Mouse (Mus musculus) C2C12 (cell line): Measurements from ENCODE around the gene Nfs1. TPM values are rescaled to one million over a fixed set of nuclear protein-coding genes. Genes with fewer than 3 reads are reported as not detected.
A peak's percentile ranks its signal among the peaks of the same experiment; 100 is the strongest.
"Not testable (repeated sequence)": the region's sequence is repeated elsewhere in the genome, so short reads cannot be mapped to it uniquely, and the experiment has no call there.

Experiments used
- H3K27me3 ChIP-seq: one replicate; pipeline ENCODE4 v1.6.1; 2011; ENCODE audit not compliant: control insufficient read depth, insufficient read depth, insufficient read length
- H3K36me3 ChIP-seq: one replicate; pipeline ENCODE4 v1.6.1; 2011; ENCODE audit not compliant: control insufficient read depth, insufficient read depth
- H3K4me3 ChIP-seq: one replicate; pipeline ENCODE4 v1.5.1; 2011; ENCODE audit warnings: mild to moderate bottlenecking, control low read depth; ENCODE audit not compliant: poor library complexity, insufficient read depth, severe bottlenecking
- H3K79me2 ChIP-seq: one replicate; pipeline ENCODE4 v1.6.1; 2011; ENCODE audit not compliant: control insufficient read depth, insufficient read depth
- H3K79me3 ChIP-seq: one replicate; pipeline ENCODE4 v1.6.1; 2011; ENCODE audit warnings: low read depth, control low read depth
- H3ac ChIP-seq: one replicate; pipeline ENCODE3; 2011; ENCODE audit warnings: low read depth; ENCODE audit not compliant: control insufficient read depth, insufficient read length
- CEBPB ChIP-seq: IDR thresholded peaks from one replicate; pipeline ENCODE4 v1.6.1; 2011; ENCODE audit warnings: low read depth, mild to moderate bottlenecking, control low read depth, moderate library complexity
- CTCF ChIP-seq: IDR thresholded peaks from one replicate; pipeline ENCODE4 v1.5.1; 2011; ENCODE audit not compliant: control insufficient read depth, insufficient read depth, insufficient read length
- FOSL1 ChIP-seq: IDR thresholded peaks from one replicate; pipeline ENCODE4 v1.8.0; 2011; ENCODE audit warnings: mild to moderate bottlenecking, low read length; ENCODE audit not compliant: poor library complexity, insufficient read depth, severe bottlenecking
- MAX ChIP-seq: IDR thresholded peaks from one replicate; pipeline ENCODE4 v1.6.1; 2011; ENCODE audit warnings: mild to moderate bottlenecking, control low read depth
- MYOD1 ChIP-seq: IDR thresholded peaks from one replicate; pipeline ENCODE4 v1.6.1; 2011; ENCODE audit warnings: low read depth; ENCODE audit not compliant: control insufficient read depth, insufficient read length
- MYOG ChIP-seq: IDR thresholded peaks from one replicate; pipeline ENCODE4 v1.6.1; 2011; ENCODE audit not compliant: control insufficient read depth, insufficient read length; ENCODE audit errors: extremely low read depth
- USF1 ChIP-seq: IDR thresholded peaks from one replicate; pipeline ENCODE4 v1.6.1; 2011; ENCODE audit warnings: low read depth, mild to moderate bottlenecking, control low read depth, moderate library complexity
- long read RNA-seq, 2 experiments: library from polyadenylated mRNA; unstranded; transcript quantifications; one replicate each; pipeline ENCODE4 v2.0.0; 2019 to 2020
- polyA plus RNA-seq: library from polyadenylated mRNA; unstranded; fragments of >200 nt; fragmentation: generic; extraction: Trizol; gene quantifications from one replicate; pipeline ENCODE4 v1.2.1, GENCODE M21; 2012; ENCODE audit warnings: missing spikeins

Nfs1 gene
- 33.7 TPM for polyA plus RNA-seq
- long read RNA-seq, experiment 1, transcript Nfs1-201 (13 exons, 2,051 nt): major isoform, 47 of 61 reads
- long read RNA-seq, experiment 1, transcript Nfs1-202 (3 exons, 709 nt): minor isoform, 5 of 61 reads
- long read RNA-seq, experiment 1, partial matches to known transcripts: 6 of 61 reads
- long read RNA-seq, experiment 1, other reads (novel, unspliced or antisense): 3 of 61 reads
- long read RNA-seq, experiment 2, transcript Nfs1-201 (13 exons, 2,051 nt): major isoform, 293 of 315 reads
- long read RNA-seq, experiment 2, partial matches to known transcripts: 5 of 315 reads
- long read RNA-seq, experiment 2, other reads (novel, unspliced or antisense): 16 of 315 reads

- Histone ChIP-seq H3K27me3 (no peaks in the 10 kb centered on the region), H3K79me2 (peaks cover 47% of the 10 kb centered on the region), H3K36me3 (peaks cover 48% of the 10 kb centered on the region), H3ac (peak within 1 kb of the TSS; percentile 87), H3K79me3 (peaks cover 7% of the 10 kb centered on the region), H3K4me3 (peak within 1 kb of the TSS; percentile 73)
- no peak for TF ChIP-seq FOSL1
- TF ChIP-seq MYOD1: peak; percentile 5
- TF ChIP-seq CTCF: peak; percentile 61
- TF ChIP-seq MAX: peak; percentile 89
- no peak for TF ChIP-seq CEBPB
- no peak for TF ChIP-seq MYOG
Observed at GRCm38 (mm10) chr2:156143953-156144724, at the start of gene Nfs1, which contains the start of gene Romo1. TSS of gene Nfs1 (minus strand) at chr2:156144186. TSS of gene Romo1 (plus strand) at chr2:156144039.

GRCm38 (mm10) chr2:156193066-156193862 is 49.3 kb upstream of the Nfs1 start:
- TF ChIP-seq FOSL1 (no peak), MAX (no peak), CTCF (no peak), USF1 (no peak), MYOG (no peak)

GRCm38 (mm10) chr2:156192068-156192467 is 48.1 kb upstream of the Nfs1 start:
- Histone ChIP-seq H3K4me3 (no peak overlapping the region), H3ac (no peak overlapping the region), H3K79me3 (peaks cover 1% of the 10 kb centered on the region), H3K36me3 (no peaks in the 10 kb centered on the region), H3K79me2 (peaks cover 2% of the 10 kb centered on the region), H3K27me3 (no peaks in the 10 kb centered on the region)
- peak; percentile 99 for TF ChIP-seq MYOD1
- no peak for TF ChIP-seq MAX
- no peak for TF ChIP-seq CTCF
- TF ChIP-seq CEBPB: no peak
- no peak for TF ChIP-seq USF1
- TF ChIP-seq MYOG: no peak

More at GRCm38 (mm10) chr2:156193066-156193862, 49.3 kb upstream of the Nfs1 start:
- no peaks in the 10 kb centered on the region for H3K36me3 ChIP-seq
- no peak overlapping the region for H3ac ChIP-seq
- peaks cover 10% of the 10 kb centered on the region for H3K79me3 ChIP-seq
- H3K4me3 ChIP-seq: no peak overlapping the region
- H3K79me2 ChIP-seq: peaks cover 14% of the 10 kb centered on the region
- no peaks in the 10 kb centered on the region for H3K27me3 ChIP-seq

GRCm38 (mm10) chr2:156191540-156191939 is 47.6 kb upstream of the Nfs1 start:
- TF ChIP-seq CEBPB (no peak), CTCF (no peak), MAX (no peak), USF1 (no peak), FOSL1 (no peak), MYOG (no peak), MYOD1 (no peak)
- Histone ChIP-seq H3K27me3 (no peaks in the 10 kb centered on the region), H3ac (no peak overlapping the region), H3K79me3 (no peaks in the 10 kb centered on the region), H3K79me2 (no peaks in the 10 kb centered on the region), H3K36me3 (no peaks in the 10 kb centered on the region), H3K4me3 (no peak overlapping the region)

- H3K79me3 ChIP-seq: no peaks in the 10 kb centered on the region
- H3ac ChIP-seq: no peak overlapping the region
- H3K79me2 ChIP-seq: no peaks in the 10 kb centered on the region
- H3K36me3 ChIP-seq: no peaks in the 10 kb centered on the region
- TF ChIP-seq MAX (no peak), USF1 (no peak), MYOD1 (no peak), CTCF (no peak), MYOG (no peak), CEBPB (no peak), FOSL1 (no peak)
- H3K4me3 ChIP-seq: no peak overlapping the region
- H3K27me3 ChIP-seq: no peaks in the 10 kb centered on the region
Observed at GRCm38 (mm10) chr2:156190004-156190896, 46.3 kb upstream of the Nfs1 start.

GRCm38 (mm10) chr2:156189241-156189640 is 45.3 kb upstream of the Nfs1 start:
- H3K4me3 ChIP-seq, H3K27me3 ChIP-seq, H3ac ChIP-seq, H3K79me3 ChIP-seq, H3K79me2 ChIP-seq, H3K36me3 ChIP-seq: not testable (repeated sequence)
